Mouse (Mus musculus) kidney, adult 2 months (tissue): Measurements from ENCODE around the gene Rab23.

Source experiments
- CTCF ChIP-seq: fragments of 200-500 bp; conservative IDR thresholded peaks from 2 replicates; pipeline ENCODE4 v1.5.1; 2011; ENCODE audit warnings: low read depth, mild to moderate bottlenecking, control low read depth, low read length, moderate library complexity, mixed read lengths; ENCODE audit not compliant: insufficient read depth, insufficient read length
- POLR2A ChIP-seq: fragments of 200-500 bp; IDR thresholded peaks from one replicate; pipeline ENCODE4 v1.6.1; 2011; ENCODE audit warnings: low read depth, low read length, control low read depth

- TF ChIP-seq CTCF: no peak
- TF ChIP-seq POLR2A: no peak
Observed at GRCm38 (mm10) chr1:33714796-33715195, 4.9 kb upstream of the Rab23 start.
